Mouse (Mus musculus): Measurements from ENCODE around the gene Cd82. TPM values are rescaled to one million over a fixed set of nuclear protein-coding genes. Genes with fewer than 3 reads are reported as not detected.

Cd82 gene
- total RNA-seq, 2 experiments from 2014 or later: 10.6 to 12.1 TPM

DNA sequence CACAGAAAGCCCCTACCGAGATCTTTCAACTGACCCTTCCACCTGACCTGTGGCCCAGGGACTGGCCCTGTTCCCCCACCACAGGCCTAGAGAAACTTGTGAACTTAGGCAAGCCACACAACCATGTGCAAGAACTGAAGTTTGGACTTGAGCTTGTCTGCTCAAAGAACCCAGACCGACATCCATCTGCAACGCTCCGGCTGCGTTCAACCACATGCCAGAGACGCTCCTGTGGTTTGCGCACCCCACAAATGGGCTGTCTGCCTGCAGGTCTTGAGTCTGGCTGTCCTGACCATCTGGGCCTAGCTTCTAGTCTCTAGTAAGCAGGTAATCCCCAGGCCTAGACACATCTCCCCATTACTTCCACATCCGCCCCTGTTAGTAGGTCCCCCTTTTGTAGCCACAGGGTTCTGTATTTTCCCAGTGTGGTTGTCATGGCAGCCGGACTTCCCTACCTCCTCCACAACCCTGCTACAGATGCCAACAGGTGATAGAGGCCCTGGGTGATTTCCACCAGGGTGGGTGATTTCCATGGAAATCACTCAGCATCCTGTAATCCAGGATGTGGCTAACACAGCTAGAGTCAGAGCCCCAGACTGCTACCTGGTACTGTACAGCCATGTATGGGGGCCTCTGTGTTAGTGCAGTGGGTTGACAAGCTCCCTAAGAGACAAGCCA, 38.5 kb downstream of the Cd82 start:
- DNase-seq: no peak
- intact Hi-C loops (cut with DNase I): loop anchor here (5.0 kb wide), 2 partner anchors 238 to 363 kb away; no protein-coding TSS in a partner anchor

DNA sequence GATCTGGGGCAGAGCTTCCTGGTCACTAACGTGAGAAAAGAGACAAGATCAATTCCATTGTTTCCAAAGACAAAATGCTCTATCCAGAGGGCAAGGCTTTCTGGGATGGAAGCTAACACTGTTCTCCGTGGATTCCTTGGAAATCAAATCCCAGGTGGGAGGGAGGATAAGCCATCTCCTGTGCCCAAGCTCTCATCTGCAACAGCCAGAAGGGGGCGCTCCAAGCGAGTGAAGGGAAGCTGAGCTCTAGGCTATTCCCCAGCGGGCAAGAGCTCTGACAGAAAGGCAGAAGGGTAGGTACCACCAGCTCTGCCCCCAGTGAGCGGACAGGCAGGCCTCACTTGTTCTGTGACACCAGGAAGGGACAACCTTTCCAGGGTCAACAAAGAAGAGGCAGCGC, 41.6 kb downstream of the Cd82 start:
- intact Hi-C loops (cut with DNase I): loop anchor here (1.0 to 5.0 kb wide), 3 partner anchors 50 to 366 kb away; no protein-coding TSS in a partner anchor
- DNase-seq: peak; percentile 86 to 92

DNA sequence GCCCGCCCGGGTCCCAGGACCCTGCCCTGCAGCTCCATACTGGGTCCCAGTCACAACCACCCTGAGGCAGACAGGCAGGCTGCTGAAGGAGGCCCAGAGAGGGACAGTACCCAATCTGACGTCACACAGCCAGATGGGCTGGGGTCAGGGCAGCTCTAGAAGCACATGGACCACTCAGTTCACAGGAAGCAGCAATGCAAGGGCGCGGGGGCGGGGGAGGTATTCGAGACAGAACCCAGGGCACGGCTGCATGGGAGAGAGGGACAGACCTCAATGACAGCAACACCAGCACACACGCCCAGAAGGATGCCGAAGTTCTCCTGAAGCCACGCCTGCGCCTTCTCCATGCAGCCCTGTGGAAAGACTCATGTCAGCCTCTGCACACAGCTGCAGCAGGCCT, 43.0 kb downstream of the Cd82 start:
- intact Hi-C loops (cut with DNase I): loop anchor here (2.0 to 10.0 kb wide), 4 partner anchors 242 to 515 kb away; no protein-coding TSS in a partner anchor
- DNase-seq: no peak

DNA sequence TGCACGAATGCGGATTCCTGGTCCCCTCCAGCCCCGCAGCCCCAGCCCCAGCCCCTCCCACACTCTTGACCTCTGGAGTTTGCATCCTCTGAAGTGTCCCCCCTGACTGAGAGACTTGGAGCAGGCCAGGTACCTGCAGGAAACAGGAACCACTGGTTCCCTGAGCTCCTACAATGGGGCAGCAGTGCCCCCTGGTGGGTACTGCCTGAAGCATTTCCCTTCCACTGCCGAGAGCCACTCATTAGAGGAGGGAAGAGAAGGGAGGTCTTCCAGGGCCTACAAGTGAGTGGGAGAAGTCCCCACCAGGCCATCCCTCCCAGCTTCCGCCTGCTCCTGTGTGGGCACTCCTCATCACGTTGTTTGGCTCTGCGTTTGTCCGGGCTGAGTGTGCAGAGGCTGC, 44.5 kb downstream of the Cd82 start:
- intact Hi-C loops (cut with DNase I): loop anchor here (1.0 to 10.0 kb wide), 4 partner anchors 201 to 514 kb away; no protein-coding TSS in a partner anchor
- peak; percentile 86 to 90 for DNase-seq

DNA sequence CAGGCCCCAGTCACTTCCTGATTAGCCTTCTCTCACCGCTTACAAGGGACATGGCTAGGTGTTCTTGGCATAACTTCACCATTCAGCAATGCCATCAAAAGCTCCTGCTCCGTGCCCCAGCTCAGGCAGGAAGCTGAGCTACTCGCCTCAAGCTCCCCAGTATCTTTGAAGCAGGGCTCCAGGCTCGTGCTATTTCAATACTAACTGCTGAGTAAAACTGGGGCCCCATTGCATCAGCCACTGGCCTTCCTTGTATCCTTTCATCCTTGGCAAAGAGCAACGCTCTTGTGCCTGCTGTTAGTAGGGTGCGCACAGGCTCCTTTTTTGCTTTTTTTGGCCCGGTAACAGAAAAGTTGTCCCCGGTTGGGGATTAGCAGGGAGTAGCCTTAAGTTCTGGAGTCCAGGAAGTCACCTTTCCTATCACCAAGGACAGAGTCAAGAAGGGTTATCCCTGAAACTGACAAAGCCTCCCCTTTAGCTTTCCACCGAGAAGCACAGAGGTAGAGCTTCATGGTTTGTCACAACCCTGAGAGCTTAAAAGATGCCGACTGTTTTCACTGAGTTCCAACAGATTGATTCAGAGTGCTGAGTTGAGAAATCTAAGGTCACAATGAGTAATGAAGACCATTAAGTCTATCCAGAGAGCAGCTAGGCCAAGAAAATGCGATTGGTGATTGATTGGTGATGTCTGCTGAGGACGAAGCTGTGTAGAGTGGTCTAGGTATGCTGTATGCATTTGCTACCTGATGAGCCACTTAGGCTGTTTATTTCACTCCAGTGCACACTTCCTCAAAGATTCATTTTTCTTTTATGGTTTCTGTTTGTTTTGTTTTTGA, 45.8 kb downstream of the Cd82 start:
- no peak for DNase-seq

DNA sequence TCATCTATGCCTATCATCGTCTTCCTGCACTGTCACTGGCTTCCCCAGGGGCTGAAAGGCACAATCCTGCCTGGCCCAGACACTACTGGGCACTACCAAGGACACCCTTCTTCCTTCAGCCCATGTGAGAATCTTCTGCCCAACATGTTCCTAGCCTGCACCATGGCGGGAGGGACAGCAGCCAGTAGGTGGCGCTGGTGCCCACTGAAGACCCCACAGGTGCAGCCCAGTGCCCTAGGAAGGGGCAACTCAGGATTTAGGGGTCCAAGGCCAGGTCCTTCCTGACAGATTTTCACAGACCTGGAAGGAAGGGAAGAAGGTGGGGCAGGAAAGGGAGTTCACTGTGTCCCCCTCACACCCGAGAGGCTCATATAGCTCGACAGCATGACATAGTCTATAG, 47.7 kb downstream of the Cd82 start:
- peak; percentile 53 to 59 for DNase-seq
- intact Hi-C loops (cut with DNase I): loop anchor here (2.0 to 10.0 kb wide), 2 partner anchors 82 to 510 kb away; no protein-coding TSS in a partner anchor

More for the DNA sequence above, 45.8 kb downstream of the Cd82 start:
- intact Hi-C loops (cut with DNase I): loop anchor here (10.0 kb wide), 1 partner anchor 512 kb away; no protein-coding TSS in a partner anchor

DNA sequence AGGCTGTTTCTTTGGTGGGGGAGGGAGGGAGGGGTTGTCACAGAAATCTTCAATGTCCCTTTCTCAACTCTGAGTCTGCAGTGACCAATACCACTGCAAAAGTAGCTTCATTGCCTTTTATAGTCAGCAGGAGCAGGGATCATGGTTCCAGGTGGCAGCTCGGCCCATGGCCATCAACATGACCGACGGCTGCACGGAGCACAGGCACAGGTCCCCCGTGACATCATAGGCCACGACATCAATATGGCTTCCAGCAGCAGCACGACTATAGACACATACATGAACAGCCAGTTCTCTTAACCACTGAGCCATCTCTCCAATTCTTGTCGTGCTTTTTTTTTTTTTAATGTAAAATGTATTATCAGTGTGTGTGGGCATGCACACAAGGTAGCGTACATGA, 48.8 kb downstream of the Cd82 start:
- no peak for DNase-seq
- intact Hi-C loops (cut with DNase I): loop anchor here (2.0 to 10.0 kb wide), 2 partner anchors 81 to 509 kb away; no protein-coding TSS in a partner anchor

DNA sequence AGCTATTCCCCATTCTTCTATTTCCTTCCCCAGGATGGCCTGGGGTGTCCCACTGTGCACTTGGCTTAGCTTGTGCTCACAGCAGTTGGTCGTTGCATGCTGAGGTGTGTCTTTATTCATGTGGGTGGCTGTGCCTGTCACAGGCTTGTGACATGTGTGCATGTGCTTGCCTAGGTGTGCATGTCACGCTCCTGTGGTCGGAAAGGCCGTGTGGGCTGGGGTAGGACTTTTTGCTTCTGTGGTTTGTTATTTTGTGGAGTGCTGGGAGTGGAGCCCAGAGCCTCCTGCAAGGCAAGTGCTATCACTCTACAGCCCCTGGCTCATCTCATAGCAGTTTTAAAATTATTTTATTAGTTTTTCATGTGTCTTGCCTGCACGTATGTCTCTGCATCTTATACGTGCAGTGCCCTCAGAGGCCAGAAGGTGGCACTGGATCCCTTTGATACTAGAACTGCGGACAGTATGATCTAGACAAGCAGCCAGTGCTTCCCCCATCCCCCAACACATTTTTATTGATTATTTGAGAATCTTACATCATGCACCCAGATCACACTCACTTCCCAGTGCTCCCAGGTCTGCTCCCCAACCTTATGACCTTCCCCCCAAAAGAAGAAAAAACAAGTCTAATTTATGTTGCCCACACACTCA, 49.4 kb downstream of the Cd82 start:
- intact Hi-C loops (cut with DNase I): loop anchor here (2.0 to 10.0 kb wide), 2 partner anchors 81 to 509 kb away; no protein-coding TSS in a partner anchor
- peak; percentile 43 to 76 for DNase-seq

DNA sequence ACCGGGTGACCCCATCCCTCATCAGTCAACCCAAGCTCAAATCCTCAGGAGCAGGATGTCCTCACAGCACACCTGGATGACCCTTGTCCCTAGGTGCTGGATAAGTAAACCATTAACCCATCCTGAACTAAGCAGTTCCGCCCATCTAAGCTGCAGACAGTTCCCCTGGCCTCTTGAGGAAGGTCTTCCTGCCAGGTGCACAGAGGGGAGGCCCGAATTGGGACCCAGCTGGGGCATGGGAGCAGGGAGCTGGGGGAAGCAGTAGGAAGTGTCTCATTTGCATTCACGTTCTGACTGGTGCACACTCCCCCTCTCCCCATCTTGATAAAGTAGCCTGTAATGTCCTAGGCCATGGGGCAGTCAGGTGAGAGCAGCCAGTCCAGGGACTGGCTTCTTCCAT, 50.8 kb downstream of the Cd82 start:
- intact Hi-C loops (cut with DNase I): loop anchor here (10.0 kb wide), 1 partner anchor 507 kb away; no protein-coding TSS in a partner anchor
- DNase-seq: no peak

DNA sequence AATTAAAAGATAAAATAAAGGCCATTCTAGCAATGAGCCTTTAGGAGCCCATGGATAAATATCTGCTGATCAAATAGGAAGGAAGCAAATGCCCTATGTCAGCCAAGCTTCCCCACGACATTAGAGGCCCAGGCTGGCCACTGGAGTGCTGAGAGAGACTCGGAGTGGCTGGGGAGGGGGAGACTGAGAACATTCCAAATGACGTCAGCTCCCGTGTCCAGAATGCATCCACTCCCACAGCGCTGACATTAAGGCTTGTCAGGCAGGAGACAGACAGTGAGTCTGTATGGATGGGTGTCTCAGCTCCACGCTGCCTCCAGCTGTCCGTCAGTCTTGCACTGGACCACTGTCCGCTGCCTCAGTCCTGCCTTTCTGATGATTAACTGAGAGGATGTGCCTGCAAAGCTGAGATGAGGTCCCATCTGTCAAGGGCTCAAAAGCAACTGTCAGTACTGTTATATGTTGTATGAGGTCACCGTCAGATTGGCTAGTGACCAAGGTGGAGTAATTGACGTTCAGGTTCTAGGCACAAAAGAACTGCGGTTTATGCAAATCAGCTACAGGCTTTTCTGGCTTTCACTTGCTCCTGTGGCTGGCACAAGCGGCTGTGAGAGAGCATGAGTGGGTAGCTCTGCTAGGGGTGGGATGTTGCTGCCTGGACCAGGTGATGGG, 51.9 kb downstream of the Cd82 start:
- no peak for DNase-seq
- intact Hi-C loops (cut with DNase I): loop anchor here (10.0 kb wide), 1 partner anchor 506 kb away; no protein-coding TSS in a partner anchor

DNA sequence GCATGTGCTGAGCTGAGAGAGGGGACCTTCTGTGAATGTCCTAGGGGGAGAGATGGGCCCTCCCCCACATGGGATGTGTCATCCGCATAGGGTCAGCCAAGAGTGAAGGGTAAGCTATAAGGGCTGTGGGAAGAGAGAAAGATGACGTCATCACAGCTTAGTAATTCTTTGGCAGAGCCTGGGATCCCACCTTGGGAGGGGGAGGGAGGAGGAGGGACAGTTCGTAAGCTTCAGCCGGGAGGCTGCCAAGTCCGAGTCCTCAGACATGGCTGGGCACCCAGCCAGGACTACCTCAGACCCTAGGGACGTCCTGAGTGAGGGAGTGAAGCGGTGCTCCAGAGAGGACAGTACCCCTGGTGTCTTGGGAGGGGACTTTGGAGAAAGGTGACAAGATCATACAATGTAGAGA, 57.9 kb downstream of the Cd82 start:
- peak; percentile 24 to 46 for DNase-seq
- intact Hi-C loops (cut with DNase I): no loop called here

DNA sequence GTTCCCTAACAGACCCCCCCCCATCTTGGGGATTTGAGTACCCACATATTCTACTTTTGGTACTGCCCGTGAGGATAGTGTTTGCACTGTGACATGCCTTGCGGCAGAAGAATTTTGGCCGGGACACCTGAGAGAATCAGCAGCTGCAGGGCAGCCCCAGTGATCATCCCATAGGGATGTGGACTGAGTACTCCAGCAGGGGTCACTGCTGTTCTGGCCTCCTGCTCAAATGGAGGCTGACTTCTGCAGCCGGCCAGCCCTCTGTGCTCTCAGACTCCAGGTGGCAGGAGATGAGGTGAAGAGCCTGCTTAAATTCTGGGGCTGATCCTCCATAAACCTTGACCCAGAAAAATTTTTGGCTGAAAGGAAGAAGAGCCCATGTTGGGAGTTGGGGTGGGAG, 58.8 kb downstream of the Cd82 start:
- DNase-seq: no peak
- intact Hi-C loops (cut with DNase I): loop anchor here (5.0 kb wide), 1 partner anchor 37 kb away; no protein-coding TSS in a partner anchor

DNA sequence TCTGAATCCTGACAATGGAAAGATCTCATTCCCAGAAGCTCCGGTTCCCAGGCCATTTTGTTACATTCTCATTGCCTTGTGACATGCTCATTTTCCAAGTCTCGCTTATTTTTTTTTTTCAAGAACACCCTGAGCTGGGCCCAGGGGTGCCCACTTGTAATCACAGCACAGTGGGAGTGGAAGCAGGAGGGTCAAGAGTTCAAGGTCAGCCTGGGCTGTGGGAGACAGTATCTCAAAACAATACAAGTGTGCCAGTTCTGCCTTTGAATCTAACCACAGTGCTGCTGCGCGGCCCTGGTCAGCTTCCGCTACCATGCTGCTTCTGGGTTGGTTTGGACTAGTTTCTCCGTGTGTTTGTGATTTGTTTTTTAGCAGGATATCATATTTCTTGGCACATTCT, 59.7 kb downstream of the Cd82 start:
- intact Hi-C loops (cut with DNase I): loop anchor here (5.0 kb wide), 1 partner anchor 36 kb away; no protein-coding TSS in a partner anchor
- DNase-seq: no peak

DNA sequence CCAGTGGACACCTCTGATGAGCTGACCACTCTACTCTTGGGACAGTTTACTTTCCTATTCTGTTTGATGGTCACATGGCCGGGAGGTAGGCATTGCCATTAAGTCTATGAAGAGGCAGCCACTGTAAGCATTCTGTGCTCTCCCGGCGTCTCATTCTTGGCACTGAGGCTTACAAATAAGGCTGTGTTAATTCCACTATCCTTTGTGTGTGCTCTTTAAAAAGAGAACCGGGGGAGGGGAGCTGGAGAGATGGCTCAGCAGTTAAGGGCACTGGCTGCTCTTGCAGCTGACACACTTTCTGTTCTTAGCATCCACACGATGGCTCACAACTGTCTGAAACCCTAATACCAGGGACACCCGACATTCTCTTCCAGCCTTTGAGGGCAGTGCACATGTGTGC, 71.7 kb downstream of the Cd82 start:
- intact Hi-C loops (cut with DNase I): no loop called here
- DNase-seq: no peak

DNA sequence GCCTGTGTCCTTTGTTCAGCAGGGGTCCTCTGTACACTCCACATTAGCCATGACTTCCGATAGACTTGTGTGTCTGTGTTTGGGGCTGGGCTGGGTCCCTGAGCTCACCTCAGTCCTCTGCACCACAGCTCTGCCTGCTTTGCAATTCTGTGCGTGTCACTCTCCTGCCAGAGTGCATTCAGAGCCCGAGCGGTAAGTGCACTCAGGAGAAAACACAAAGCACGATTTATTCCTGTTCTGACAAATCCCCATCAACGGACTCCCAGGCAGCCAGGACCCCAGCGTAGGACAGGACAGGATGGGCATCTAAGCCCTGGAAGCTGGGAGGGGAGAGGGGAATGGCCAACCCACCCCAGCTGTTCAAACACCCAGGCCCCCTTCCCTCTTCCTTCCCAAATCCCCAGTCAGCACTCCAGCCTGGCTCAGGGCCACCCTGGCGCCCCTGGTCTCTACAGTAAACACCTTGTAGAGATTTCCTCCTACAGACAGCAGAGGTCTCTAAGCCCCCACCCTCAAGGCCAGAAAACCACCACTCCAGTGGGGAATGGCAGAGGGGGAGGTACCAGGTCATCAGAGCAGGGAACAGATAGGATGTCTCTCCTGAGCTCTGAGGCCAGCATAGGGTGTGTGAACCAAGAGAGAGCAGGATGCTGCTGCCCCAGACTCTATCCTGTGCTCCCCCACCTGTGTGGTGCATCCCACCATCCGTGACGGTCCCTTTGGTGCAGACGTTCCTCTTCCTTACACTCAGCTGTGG, 72.6 kb downstream of the Cd82 start:
- DNase-seq: no peak
- intact Hi-C loops (cut with DNase I): no loop called here

DNA sequence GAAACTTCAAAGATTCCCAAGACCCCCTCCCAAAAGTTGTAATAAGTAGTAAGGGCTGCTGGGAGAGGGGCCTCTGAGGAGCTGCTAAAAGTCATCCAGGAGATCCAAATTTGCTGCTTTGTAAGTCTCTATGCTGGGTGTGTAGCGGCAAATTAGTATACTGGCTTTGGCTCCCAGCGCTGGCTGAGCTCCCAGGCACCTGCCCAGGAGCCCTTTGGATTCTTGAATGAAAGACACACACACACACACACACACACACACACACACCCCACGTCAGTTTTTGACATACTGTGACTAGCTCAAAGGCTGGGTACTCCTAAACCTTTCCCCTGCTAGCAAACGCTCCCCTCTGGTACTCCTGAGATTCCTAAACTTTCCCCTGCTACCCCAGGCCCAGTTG, 76.0 kb downstream of the Cd82 start:
- intact Hi-C loops (cut with DNase I): no loop called here
- DNase-seq: no peak

DNA sequence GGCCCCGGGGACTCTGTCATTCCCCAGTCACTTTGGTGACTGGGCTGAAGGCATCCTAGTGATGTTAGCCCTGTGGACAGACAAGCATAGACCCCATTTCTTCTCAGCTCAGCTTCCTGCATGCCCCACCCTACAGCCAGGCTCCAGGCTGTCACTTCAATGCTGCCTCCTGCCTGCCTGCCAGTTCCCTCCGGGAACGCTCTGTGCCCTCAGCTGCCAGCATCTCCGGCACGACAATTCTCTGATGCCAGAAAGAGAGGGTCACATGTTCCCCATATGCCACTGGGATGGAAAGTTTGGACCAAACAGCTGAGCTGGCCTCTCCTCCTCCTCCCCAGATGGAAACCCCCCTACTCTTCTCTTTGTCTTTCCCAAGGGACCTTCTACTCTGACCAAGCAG, 79.1 kb downstream of the Cd82 start:
- no peak for DNase-seq
- intact Hi-C loops (cut with DNase I): no loop called here

DNA sequence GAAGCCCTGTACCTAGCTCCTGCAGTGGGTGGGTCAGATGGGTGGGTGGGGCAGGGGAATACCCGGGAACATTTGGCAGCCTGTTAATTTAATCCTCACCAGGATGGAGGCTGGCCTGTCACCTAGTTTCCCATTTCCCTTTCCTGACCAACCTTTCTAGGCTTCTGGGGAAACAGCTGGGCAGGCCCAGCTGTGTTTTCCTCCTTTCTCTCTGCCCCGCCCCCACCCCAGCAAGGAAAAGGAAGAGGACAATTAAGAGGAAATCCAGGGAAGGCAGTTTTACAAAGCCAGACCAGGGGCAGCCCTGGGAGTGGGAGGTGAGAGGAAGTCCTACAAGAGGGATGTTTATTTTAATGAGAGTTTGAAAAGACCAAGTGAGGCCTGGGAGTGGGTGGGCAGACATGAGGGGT, 82.3 kb downstream of the Cd82 start:
- DNase-seq: no peak

DNA sequence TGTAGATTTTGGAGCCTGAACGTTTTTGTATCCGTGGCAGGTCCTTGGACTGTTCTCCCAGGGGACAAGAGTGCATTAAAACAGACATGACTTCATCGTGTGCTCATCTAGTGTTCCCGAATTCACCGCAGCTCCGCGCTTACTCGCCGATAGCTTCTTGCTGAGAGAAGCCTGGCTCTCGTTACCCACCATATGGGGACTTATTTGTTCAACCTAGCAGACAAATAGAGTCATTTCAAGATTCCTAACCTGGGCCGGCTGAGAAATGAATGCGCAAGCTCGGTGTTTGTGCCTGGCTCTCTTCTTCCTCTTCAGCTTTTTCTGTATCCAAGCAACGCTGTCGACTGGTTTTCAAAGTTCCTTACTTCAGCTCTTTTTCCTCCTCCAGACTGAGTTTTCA, 85.1 kb downstream of the Cd82 start:
- DNase-seq: no peak

More for the DNA sequence above, 82.3 kb downstream of the Cd82 start:
- intact Hi-C loops (cut with DNase I): loop anchor here (2.0 kb wide), 1 partner anchor 48 kb away; no protein-coding TSS in a partner anchor

More for the DNA sequence above, 85.1 kb downstream of the Cd82 start:
- intact Hi-C loops (cut with DNase I): no loop called here

Data from heart, postnatal 14 days (tissue).